Mouse (Mus musculus) MEL (cell line): ENCODE results near the gene Mrps24. TPM values are rescaled to one million over a fixed set of nuclear protein-coding genes. Genes with fewer than 3 reads are reported as not detected.

Experiments
- DNase-seq: peaks from one replicate; pipeline ENCODE4 v3.0.0; 2011; ENCODE audit warnings: low read depth, low spot score
- H3K27ac ChIP-seq: 2 replicates; pipeline ENCODE4 v1.5.1; 2012; ENCODE audit warnings: low read depth, mild to moderate bottlenecking, control low read depth, low read length, moderate library complexity; ENCODE audit not compliant: control insufficient read depth
- H3K27me3 ChIP-seq, 2 experiments: fragments of 150-350 bp in 1 of 2; sonication (generic) in 1 of 2; 2 replicates each; pipeline ENCODE4 v1.6.1; 2012; ENCODE audit warnings: low read length in 2 of 2, mild to moderate bottlenecking in 2 of 2, improper control_type of control experiment in 1 of 2, moderate library complexity in 1 of 2; ENCODE audit not compliant: insufficient read depth in 2 of 2, control insufficient read depth in 1 of 2
- H3K36me3 ChIP-seq, 2 experiments: 2 replicates each; pipeline ENCODE4 v1.6.1; 2012 to 2014; ENCODE audit warnings: low read length in 2 of 2, improper control_type of control experiment in 1 of 2, inconsistent platforms in 1 of 2, mild to moderate bottlenecking in 1 of 2; ENCODE audit not compliant: insufficient read depth in 2 of 2, control insufficient read depth in 1 of 2
- H3K4me1 ChIP-seq, 2 experiments: fragments of 150-350 bp in 1 of 2; sonication (generic) in 1 of 2; 2 replicates each; pipeline ENCODE4 v1.6.1; 2012; ENCODE audit warnings: low read length in 2 of 2, improper control_type of control experiment in 1 of 2, mild to moderate bottlenecking in 1 of 2; ENCODE audit not compliant: insufficient read depth in 2 of 2, control insufficient read depth in 1 of 2
- H3K4me3 ChIP-seq, 2 experiments: fragments of 150-350 bp in 1 of 2; sonication (generic) in 1 of 2; 2 replicates each; pipeline ENCODE4 v1.5.1; 2012; ENCODE audit warnings: low read depth in 2 of 2, low read length in 2 of 2, mild to moderate bottlenecking in 2 of 2, moderate library complexity in 2 of 2, control low read depth in 1 of 2, improper control_type of control experiment in 1 of 2; ENCODE audit not compliant: control insufficient read depth in 1 of 2, insufficient read depth in 1 of 2
- H3K79me2 ChIP-seq: 2 replicates; pipeline ENCODE4 v1.6.1; 2012; ENCODE audit warnings: mild to moderate bottlenecking, low read length, moderate library complexity; ENCODE audit not compliant: control insufficient read depth, poor library complexity, insufficient read depth
- H3K9ac ChIP-seq: 2 replicates; pipeline ENCODE4 v1.6.1; 2012; ENCODE audit warnings: low read depth, mild to moderate bottlenecking, control low read depth, low read length, moderate library complexity; ENCODE audit not compliant: control insufficient read depth, poor library complexity, severe bottlenecking
- H3K9me3 ChIP-seq: fragments of 150-350 bp; sonication (generic); replicated peaks from 2 replicates; pipeline ENCODE4 v1.6.1; 2012; ENCODE audit warnings: mild to moderate bottlenecking, low read length, improper control_type of control experiment, moderate library complexity; ENCODE audit not compliant: insufficient read depth
- CHD2 ChIP-seq: IDR thresholded peaks from 2 replicates; pipeline ENCODE4 v1.6.1; 2011; ENCODE audit warnings: low read length, improper control_type of control experiment
- CTCF ChIP-seq, 3 experiments: IDR thresholded peaks in 2 of 3; conservative IDR thresholded peaks in 1 of 3; 2 replicates each; pipeline ENCODE4 v1.5.1; 2011 to 2012; ENCODE audit warnings: low read length in 3 of 3, low read depth in 2 of 3, mild to moderate bottlenecking in 2 of 3, improper control_type of control experiment in 1 of 3, inconsistent platforms in 1 of 3, mixed read lengths in 1 of 3, moderate library complexity in 1 of 3; ENCODE audit not compliant: control insufficient read depth in 1 of 3, insufficient read depth in 1 of 3, poor library complexity in 1 of 3, severe bottlenecking in 1 of 3
- ELF1 ChIP-seq: IDR thresholded peaks from 2 replicates; pipeline ENCODE4 v1.6.1; 2014; ENCODE audit warnings: low read depth, mild to moderate bottlenecking, inconsistent platforms, low read length, improper control_type of control experiment, moderate library complexity
- GATA1 ChIP-seq: IDR thresholded peaks from 2 replicates; pipeline ENCODE4 v1.6.1; 2011; ENCODE audit warnings: low read depth, low read length, improper control_type of control experiment
- JUND ChIP-seq: IDR thresholded peaks from 2 replicates; pipeline ENCODE4 v1.6.1; 2011; ENCODE audit warnings: low read depth, mild to moderate bottlenecking, improper control_type of control experiment, low read length
- MAFK ChIP-seq: IDR thresholded peaks from 2 replicates; pipeline ENCODE4 v1.6.1; 2011; ENCODE audit warnings: low read depth, mild to moderate bottlenecking, low read length, improper control_type of control experiment, borderline replicate concordance
- MAZ ChIP-seq: IDR thresholded peaks from 2 replicates; pipeline ENCODE4 v1.6.1; 2012; ENCODE audit warnings: low read depth, mild to moderate bottlenecking, inconsistent platforms, low read length, improper control_type of control experiment
- MEF2A ChIP-seq: IDR thresholded peaks from 2 replicates; pipeline ENCODE4 v1.6.1; 2014; ENCODE audit warnings: low read depth, mild to moderate bottlenecking, inconsistent platforms, low read length, improper control_type of control experiment; ENCODE audit not compliant: poor library complexity, insufficient replicate concordance, severe bottlenecking; ENCODE audit errors: extremely low read depth
- MYC ChIP-seq: IDR thresholded peaks from 2 replicates; pipeline ENCODE4 v1.6.1; 2011; ENCODE audit warnings: low read depth, mild to moderate bottlenecking, low read length, improper control_type of control experiment, moderate library complexity
- NELFE ChIP-seq: IDR thresholded peaks from 2 replicates; pipeline ENCODE4 v1.6.1; 2011; ENCODE audit warnings: low read depth, low read length, improper control_type of control experiment
- POLR2AphosphoS2 ChIP-seq: IDR thresholded peaks from 2 replicates; pipeline ENCODE4 v1.6.1; 2011; ENCODE audit warnings: low read length, improper control_type of control experiment
- POLR2AphosphoS5 ChIP-seq: IDR thresholded peaks from 2 replicates; pipeline ENCODE4 v1.6.1; 2012; ENCODE audit warnings: low read depth, borderline replicate concordance, mild to moderate bottlenecking, inconsistent platforms, low read length, moderate library complexity, mixed read lengths
- RCOR1 ChIP-seq: IDR thresholded peaks from 2 replicates; pipeline ENCODE4 v1.6.1; 2012; ENCODE audit warnings: low read depth, mild to moderate bottlenecking, inconsistent platforms, low read length, improper control_type of control experiment
- SMC3 ChIP-seq: IDR thresholded peaks from 2 replicates; pipeline ENCODE4 v1.6.1; 2011; ENCODE audit warnings: low read depth, low read length, improper control_type of control experiment
- UBTF ChIP-seq: IDR thresholded peaks from 2 replicates; pipeline ENCODE4 v1.6.1; 2012; ENCODE audit warnings: low read depth, mild to moderate bottlenecking, inconsistent platforms, low read length, improper control_type of control experiment, moderate library complexity, borderline replicate concordance; ENCODE audit not compliant: insufficient read depth
- USF1 ChIP-seq: IDR thresholded peaks from 2 replicates; pipeline ENCODE4 v1.6.1; 2014; ENCODE audit warnings: low read depth, mild to moderate bottlenecking, inconsistent platforms, low read length, improper control_type of control experiment, moderate library complexity
- ZC3H11A ChIP-seq: IDR thresholded peaks from 2 replicates; pipeline ENCODE4 v1.6.1; 2012; ENCODE audit warnings: low read depth, mild to moderate bottlenecking, inconsistent platforms, low read length, improper control_type of control experiment
- ZNF384 ChIP-seq: IDR thresholded peaks from 2 replicates; pipeline ENCODE4 v1.6.1; 2012; ENCODE audit warnings: low read depth, mild to moderate bottlenecking, inconsistent platforms, low read length, improper control_type of control experiment
- polyA plus RNA-seq, 2 experiments: library from polyadenylated mRNA; stranded (reverse) in 1 of 2; unstranded in 1 of 2; fragments of >175 nt in 1 of 2; fragments of >200 nt in 1 of 2; gene quantifications; 2 replicates each; pipeline versions ENCODE4 v1.2.1 to v1.2.4; 2012; ENCODE audit warnings: low replicate concordance in 2 of 2, low read depth in 1 of 2; ENCODE audit not compliant: insufficient read length in 2 of 2, insufficient read depth in 1 of 2, missing spikeins in 1 of 2
- total RNA-seq: library from RNA; depleted of rRNA; stranded (reverse); fragments of 300-350 nt; gene quantifications from 2 replicates; pipeline ENCODE4 v1.2.3, GENCODE M21; 2012; rRNA removed

Gene Mrps24
- total and polyA plus RNA-seq, 3 experiments: 163 to 184 TPM; not detected in 1

- H3K27ac ChIP-seq: no peak overlapping the region
- TF ChIP-seq SMC3 (peak; percentile 44), ELF1 (no peak), RCOR1 (no peak), ZNF384 (no peak), CTCF (IDR thresholded peaks at IDR 0.05 in 2 of 3, conservative IDR thresholded peaks at IDR 0.05 in 1 of 3; ENCODE audit: control insufficient read depth in 1 of 3, insufficient read depth in 1 of 3, low read depth in 2 of 3, low read length in 3 of 3, poor library complexity in 1 of 3, severe bottlenecking in 1 of 3) (peak in 1 of 3 experiments; percentile 17; a peak in 1 of 6 replicates)
- no peak for DNase-seq
Measured at GRCm38 (mm10) chr11:5684283-5684682, 31.2 kb downstream of the Mrps24 start.

DNA sequence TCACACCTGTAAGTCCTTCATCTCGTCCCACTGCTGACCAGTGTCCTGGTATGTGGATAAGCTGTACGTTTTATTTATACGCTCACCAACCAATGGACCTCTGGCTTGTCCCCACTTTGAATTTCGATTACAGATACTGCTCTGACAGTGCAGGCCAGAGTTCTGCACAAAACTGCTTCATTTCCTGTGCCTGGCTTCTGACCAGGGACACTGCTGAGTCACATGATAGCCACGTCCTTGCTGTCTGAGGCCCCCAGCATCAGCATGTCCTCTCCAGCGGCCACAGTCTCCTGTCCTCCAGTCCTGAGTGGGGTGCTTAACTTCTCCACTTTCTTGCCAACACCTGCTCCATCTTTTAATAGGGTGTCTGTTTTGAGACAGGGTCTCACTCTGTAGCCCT is 32.9 kb downstream of the Mrps24 start:
- no peak overlapping the region for H3K27ac ChIP-seq
- H3K4me3 ChIP-seq: no peak overlapping the region
- TF ChIP-seq MEF2A (no peak), POLR2AphosphoS2 (no peak), ZC3H11A (no peak), JUND (no peak), USF1 (no peak), MYC (no peak), MAFK (no peak), POLR2AphosphoS5 (no peak), GATA1 (no peak), SMC3 (no peak), CHD2 (no peak), RCOR1 (no peak), NELFE (no peak), UBTF (no peak), MAZ (no peak)
- H3K9me3 ChIP-seq: no peaks in the 10 kb centered on the region
- no peaks in the 10 kb centered on the region for H3K36me3 ChIP-seq
- H3K27me3 ChIP-seq: peaks cover 0 to 4% of the 10 kb centered on the region in 2 experiments; a peak in 2 of 4 replicates
- H3K4me1 ChIP-seq: no peaks in the 10 kb centered on the region; a peak in 1 of 4 replicates
- no peak for DNase-seq
- no peak overlapping the region for H3K9ac ChIP-seq
- no peaks in the 10 kb centered on the region for H3K79me2 ChIP-seq

More at GRCm38 (mm10) chr11:5684283-5684682, 31.2 kb downstream of the Mrps24 start:
- no peak overlapping the region for H3K9ac ChIP-seq
- H3K4me1 ChIP-seq: no peaks in the 10 kb centered on the region; a peak in 1 of 4 replicates
- no peaks in the 10 kb centered on the region for H3K9me3 ChIP-seq
- peaks cover 0 to 2% of the 10 kb centered on the region in 2 experiments; a peak in 2 of 4 replicates for H3K27me3 ChIP-seq
- no peaks in the 10 kb centered on the region for H3K79me2 ChIP-seq
- H3K4me3 ChIP-seq: no peak overlapping the region
- no peaks in the 10 kb centered on the region for H3K36me3 ChIP-seq

Other genes with a start within 250 kb of the Mrps24 start
- 84.2 and 101 TPM in 2 replicates for gene Xbp1, start 195.0 kb downstream of the Mrps24 start, total RNA-seq
- 10 to 100 TPM in 1 of 2 experiments, not detected in 1; 81.8 TPM for gene Xbp1, start 195.0 kb downstream of the Mrps24 start, polyA plus RNA-seq
- gene Ccdc117, start 173.5 kb downstream of the Mrps24 start, total RNA-seq: 26.3 and 35.4 TPM in 2 replicates
- 10 to 100 TPM in 1 of 2 experiments, not detected in 1; 19.4 TPM for gene Ccdc117, start 173.5 kb downstream of the Mrps24 start, polyA plus RNA-seq
- gene Ankrd36, start 146.0 kb downstream of the Mrps24 start, total RNA-seq: 3.4 and 5.2 TPM in 2 replicates
- gene Ankrd36, start 146.0 kb downstream of the Mrps24 start, polyA plus RNA-seq: 1 to 10 TPM in 1 of 2 experiments, not detected in 1; 3.2 TPM
- gene Urgcp, start 46.7 kb upstream of the Mrps24 start, total RNA-seq: 27.8 and 29.2 TPM in 2 replicates
- gene Urgcp, start 46.7 kb upstream of the Mrps24 start, polyA plus RNA-seq: 10 to 100 TPM; 19.5 to 34.9 TPM
- gene Dbnl, start 72.8 kb upstream of the Mrps24 start, total RNA-seq: 73.5 and 76.4 TPM in 2 replicates
- 100 to 1,000 TPM in 1 of 2 experiments, not detected in 1; 149 TPM for gene Dbnl, start 72.8 kb upstream of the Mrps24 start, polyA plus RNA-seq
- 0.33 and 0.58 TPM in 2 replicates for gene Pgam2, start 88.1 kb upstream of the Mrps24 start, total RNA-seq
- 1 to 10 TPM in 1 of 2 experiments, not detected in 1; 1.8 TPM for gene Pgam2, start 88.1 kb upstream of the Mrps24 start, polyA plus RNA-seq
- gene Polm, start 122.3 kb upstream of the Mrps24 start, total RNA-seq: 5.4 TPM in 2 replicates
- 10 to 100 TPM in 1 of 2 experiments, not detected in 1; 18.3 TPM for gene Polm, start 122.3 kb upstream of the Mrps24 start, polyA plus RNA-seq
- gene Aebp1, start 146.3 kb upstream of the Mrps24 start, total RNA-seq: not detected in 2 replicates
- gene Aebp1, start 146.3 kb upstream of the Mrps24 start, polyA plus RNA-seq: under 1 TPM in 1 of 2 experiments, not detected in 1; 0.10 TPM
- 285 and 366 TPM in 2 replicates for gene Pold2, start 162.6 kb upstream of the Mrps24 start, total RNA-seq
- gene Pold2, start 162.6 kb upstream of the Mrps24 start, polyA plus RNA-seq: 100 to 1,000 TPM in 1 of 2 experiments, not detected in 1; 261 TPM
- not detected in 2 replicates for gene Myl7, start 183.1 kb upstream of the Mrps24 start, total RNA-seq
- gene Myl7, start 183.1 kb upstream of the Mrps24 start, polyA plus RNA-seq: not detected
- gene Gck, start 234.4 kb upstream of the Mrps24 start, total RNA-seq: not detected in 2 replicates
- gene Gck, start 234.4 kb upstream of the Mrps24 start, polyA plus RNA-seq: not detected
- gene Ykt6, start 240.0 kb upstream of the Mrps24 start, total RNA-seq: 83.9 and 89.5 TPM in 2 replicates
- 10 to 100 TPM; 76.5 to 98.1 TPM for gene Ykt6, start 240.0 kb upstream of the Mrps24 start, polyA plus RNA-seq